Mouse (Mus musculus) yolk sac, embryonic 10.5 days (tissue): ENCODE results near the gene Zdhhc14.

ENCODE experiments used
- DNase-seq: peaks from one replicate; pipeline ENCODE4 v3.0.0-alpha.2; 2017; ENCODE audit warnings: low spot score

Zdhhc14 gene

DNA sequence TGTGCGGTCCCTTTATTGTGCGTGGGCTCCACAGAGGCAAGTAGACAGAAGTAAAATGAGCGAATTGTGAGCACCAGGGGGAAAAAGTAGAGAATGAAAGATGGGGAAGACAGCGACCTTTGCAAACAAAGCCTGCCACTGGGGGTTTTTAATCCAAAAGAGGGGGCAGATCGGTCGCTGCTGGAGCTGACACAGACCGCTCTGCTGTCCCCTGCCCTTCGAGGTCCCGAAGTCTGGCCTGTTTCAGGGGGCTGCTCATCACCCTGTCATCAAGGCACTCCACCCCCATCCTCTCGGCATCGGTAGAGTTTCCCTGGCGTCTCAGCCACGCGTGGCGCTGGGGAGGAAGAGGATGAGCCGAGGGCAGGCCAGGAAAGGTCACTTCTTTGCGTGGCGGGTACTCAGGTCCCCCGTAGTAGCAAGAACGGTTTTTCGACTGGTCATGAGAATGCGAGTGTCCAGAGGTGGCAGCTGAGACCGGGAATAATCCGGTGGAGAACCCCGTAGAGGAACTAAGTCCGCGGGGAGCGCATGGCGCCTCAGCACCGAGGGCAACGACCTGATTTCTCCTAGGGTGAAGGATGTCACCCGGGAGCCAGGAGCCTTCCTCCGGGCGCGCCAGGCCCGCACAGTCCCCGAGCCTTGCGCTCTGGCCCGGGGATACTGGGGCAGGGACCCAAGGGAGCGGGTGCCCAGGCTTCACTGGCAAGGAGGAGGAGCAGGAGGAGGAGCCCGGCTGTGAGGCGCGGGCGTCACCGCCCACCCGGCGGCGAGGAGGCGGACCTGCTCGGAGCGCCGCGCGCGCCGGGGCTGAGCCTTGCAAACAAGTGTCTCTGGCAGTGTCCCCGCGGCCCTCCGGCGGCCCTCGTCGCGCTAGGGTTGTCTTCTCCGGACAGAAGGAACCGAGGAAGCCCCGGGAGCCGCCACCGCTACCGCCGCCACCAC, at the start of gene Zdhhc14:
Gene Zdhhc14, plus strand, starts transcription at position 757 of the 945 bp plus-strand sequence.
- peak; percentile 83 for DNase-seq

GRCm38 (mm10) chr17:5443260-5443659, 49.1 kb upstream of the Zdhhc14 start:
- no peak for DNase-seq

DNA sequence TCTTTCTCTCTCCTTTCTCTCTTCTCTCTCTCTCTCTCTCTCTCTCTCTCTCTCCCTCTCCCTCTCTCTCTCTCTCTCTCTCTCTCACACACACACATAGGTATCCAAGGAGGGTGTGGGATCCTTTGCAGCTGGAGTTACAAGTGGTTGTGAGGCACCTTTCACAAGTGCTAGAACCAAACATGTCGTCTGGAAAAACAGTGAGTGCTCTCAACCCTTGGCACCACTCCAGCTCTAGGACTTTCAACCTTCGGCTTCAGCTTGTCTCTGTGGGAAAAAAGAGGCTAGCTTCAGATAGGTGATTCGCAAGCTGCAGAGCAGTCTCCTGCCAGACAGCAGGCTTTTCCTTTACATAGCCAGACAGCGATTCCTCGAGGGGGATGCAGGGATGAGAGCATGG, 48.6 kb upstream of the Zdhhc14 start:
- DNase-seq: no peak

GRCm38 (mm10) chr17:5453657-5454056, 38.7 kb upstream of the Zdhhc14 start:
- no peak for DNase-seq

DNA sequence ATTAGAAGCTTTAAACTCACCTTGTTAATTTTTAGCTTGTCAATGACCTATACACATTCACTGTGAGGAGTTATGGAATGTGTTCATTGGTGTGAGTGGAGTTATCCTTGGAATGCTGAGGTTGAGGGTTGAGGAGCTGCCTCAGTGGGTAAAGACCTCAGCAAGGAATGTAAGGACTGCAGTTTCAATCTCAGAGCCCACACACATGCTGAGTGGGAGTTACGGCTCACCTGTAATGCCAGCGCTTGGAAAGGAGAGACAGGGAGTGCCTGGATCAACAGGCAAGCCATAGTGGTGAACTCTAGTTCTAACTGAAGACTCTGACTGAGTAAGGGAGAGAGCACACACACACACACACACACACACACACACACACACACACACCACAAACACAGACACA, 28.4 kb upstream of the Zdhhc14 start:
- no peak for DNase-seq

- DNase-seq: no peak
Observed at GRCm38 (mm10) chr17:5466736-5467135, 25.6 kb upstream of the Zdhhc14 start.

- no peak for DNase-seq
Observed at GRCm38 (mm10) chr17:5467177-5467576, 25.2 kb upstream of the Zdhhc14 start.

- DNase-seq: no peak
Observed at GRCm38 (mm10) chr17:5472268-5472667, 20.1 kb upstream of the Zdhhc14 start.

DNA sequence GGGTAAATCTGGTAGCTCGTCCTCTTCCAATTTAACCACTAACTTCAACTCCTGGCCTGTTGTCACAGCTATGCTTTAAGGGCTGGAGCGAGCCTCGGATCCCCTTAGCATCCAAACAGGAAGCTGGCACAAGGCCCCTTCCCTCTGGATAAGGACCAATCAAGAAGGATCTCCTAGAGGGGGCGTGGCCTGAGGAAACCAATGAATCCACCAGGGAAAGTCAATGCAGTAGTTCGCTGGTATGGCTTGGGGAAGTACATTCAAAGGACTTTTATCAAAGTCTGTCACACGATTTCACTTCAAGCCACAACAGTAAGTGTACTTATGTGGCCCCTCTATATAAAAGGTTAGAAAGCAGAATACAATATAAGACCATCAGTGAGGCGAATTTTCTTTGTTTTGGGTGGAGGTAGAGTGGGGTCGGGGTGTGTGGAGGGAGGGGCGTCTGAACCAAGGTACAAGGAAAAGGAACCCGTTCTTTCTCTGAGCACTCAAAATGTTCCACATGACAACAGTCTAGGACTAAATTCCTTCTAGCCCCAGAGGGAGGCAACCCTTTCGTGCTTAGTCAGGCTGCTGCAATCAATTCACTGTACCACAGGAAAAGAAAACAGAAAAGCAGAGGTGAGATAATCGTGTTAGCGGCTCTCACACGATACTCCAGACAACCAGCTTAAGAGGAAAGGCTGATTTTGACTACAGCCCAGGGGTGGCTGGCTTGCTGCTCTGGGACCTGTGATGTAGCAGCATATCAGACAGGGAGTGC, 16.2 kb upstream of the Zdhhc14 start:
- DNase-seq: no peak

- no peak for DNase-seq
Observed at GRCm38 (mm10) chr17:5483456-5483855, 8.9 kb upstream of the Zdhhc14 start.

DNA sequence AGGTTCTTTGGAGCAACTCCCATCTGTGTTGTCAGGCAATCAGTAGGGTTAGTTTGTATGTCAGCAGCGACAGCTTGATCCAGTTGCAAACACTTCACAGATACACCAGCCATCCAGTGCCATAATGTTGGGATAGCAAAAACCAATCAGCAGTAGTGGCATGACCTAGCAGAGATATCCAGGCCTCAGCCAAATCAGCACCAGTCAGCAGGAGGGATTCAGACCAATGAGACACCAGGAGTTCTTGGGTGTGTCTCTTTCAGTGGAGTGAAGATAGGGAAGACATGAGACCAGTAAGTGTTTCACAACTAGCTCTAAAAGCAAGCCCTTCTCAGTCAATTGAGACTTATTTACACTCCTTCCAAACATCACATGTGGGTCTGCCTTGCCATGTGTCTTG, 7.7 kb upstream of the Zdhhc14 start:
- DNase-seq: no peak

- no peak for DNase-seq
Observed at GRCm38 (mm10) chr17:5488156-5488555, 4.2 kb upstream of the Zdhhc14 start.

DNA sequence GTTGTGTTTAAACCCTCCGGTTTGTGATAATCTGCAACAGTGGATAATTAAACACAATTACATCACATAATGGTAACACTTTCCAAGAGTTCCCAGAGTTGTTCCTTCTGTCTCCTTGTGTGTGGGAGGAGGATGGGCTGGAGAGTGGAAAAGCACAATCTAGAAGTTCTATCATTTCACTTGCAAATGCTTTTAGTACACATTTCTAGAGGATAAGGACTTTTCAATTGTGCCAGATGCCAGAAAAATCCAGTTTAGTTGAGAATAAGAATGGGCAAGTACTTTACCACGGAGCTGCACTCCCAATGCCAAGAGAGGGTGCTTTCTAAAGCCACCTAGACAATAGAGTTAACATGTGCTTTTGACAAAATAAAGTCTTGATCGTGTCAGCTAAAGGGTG, 2.0 kb upstream of the Zdhhc14 start:
- DNase-seq: no peak

DNA sequence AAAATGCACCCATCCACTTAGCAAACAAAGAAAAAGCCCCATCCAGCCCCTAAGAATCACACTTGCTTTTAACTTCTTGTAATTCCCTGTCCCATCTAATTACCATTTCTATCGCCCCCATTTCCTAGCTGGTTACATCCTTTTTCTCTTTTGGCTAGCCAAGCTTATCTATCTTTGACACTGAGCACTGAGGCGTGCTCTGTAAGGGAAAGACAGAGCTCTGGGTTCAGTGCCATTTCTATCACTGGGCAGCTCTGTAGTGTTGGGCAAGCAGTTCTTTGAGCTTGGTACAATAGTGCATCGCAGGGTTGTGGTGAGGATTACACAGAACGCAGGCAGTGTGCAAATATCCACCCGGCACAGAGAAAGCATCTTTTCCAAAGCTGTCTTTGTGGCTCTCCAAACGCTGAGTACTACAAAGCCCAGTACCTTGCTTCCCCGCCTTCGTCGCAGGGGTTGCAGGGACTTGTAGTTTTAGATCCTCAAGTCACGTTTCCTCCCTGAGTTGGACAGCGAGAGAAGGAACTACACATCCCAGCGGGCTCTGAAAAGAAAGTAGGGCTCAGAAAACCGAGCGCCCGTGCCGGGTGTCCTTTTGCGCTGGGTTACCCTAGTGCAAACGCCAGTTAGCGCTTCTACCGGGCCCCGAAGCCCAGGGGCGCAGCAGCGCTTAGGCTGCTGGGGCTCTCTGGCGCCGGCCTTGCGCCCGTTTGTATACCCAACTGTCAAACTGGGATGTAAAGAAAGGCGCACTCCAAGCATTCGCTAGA, 1.1 kb upstream of the Zdhhc14 start:
- DNase-seq: peak; percentile 84

GRCm38 (mm10) chr17:5492746-5493160, 396 bp downstream of the Zdhhc14 start:
- no peak for DNase-seq

- no peak for DNase-seq
Observed at GRCm38 (mm10) chr17:5493161-5493771, 909 bp downstream of the Zdhhc14 start.

DNA sequence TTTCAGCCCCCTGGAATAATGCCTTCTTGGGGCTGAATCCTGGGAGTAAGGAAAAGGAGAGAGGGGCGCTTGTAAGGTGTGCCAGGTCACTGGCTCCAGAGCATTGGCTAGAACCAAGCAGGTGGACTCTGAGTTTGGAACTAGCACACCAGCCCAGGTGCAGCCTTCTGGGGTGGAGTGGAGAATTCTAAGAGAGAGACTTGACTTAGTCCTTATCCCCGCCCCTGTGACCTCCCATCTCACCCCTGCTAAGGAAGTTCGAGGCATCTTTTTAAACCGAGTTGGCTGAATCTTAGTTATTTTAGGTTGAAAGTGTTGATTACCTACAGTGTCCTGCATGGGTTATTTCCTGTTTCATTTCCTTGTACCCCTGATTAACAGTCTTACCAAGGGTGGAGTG, 1.5 kb downstream of the Zdhhc14 start:
- no peak for DNase-seq

DNA sequence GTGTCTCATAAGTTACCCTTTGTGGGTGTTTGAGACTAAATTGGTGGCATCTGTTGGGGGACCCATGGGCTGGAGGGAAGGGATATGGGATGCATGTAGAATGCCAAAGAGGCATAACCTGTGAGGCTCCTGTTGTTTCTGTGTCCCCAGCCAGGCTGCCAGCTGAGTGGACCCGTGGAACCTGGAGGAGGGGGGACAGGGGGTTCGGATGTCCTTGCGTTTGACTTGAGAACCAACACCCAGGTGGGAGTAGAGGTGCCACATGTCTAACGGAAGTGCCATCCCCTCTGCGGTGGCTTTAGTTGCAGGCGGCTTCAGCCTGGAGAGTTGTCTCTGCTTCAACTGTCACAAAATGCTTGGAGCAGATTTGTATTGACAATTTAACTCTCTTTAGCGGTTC, 2.5 kb downstream of the Zdhhc14 start:
- DNase-seq: no peak

GRCm38 (mm10) chr17:5497695-5498094, 5.3 kb downstream of the Zdhhc14 start:
- no peak for DNase-seq

DNA sequence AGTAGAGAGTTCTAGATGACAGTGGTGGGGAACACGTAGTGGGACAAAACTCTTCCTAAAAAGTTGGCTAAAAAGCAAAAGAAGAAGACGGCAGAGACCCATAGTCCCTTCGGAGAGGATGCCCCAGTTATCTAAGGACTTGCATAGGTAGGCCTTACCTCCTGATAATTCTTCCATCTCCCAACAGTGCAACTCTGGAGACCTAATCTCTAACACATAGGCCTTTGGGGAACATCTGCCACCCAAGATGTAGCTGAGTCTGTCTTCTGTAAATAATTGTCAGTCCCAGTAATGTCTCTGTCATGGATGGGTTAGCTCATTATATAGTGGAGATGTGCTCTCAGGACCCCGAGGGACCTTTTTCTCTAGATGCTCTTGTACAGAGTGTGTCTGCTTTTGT, 6.6 kb downstream of the Zdhhc14 start:
- DNase-seq: no peak

GRCm38 (mm10) chr17:5503981-5504760, 11.8 kb downstream of the Zdhhc14 start:
- no peak for DNase-seq
